22 mouse cellular contexts compared by ENCODE assay signal in the genomic region with DNA sequence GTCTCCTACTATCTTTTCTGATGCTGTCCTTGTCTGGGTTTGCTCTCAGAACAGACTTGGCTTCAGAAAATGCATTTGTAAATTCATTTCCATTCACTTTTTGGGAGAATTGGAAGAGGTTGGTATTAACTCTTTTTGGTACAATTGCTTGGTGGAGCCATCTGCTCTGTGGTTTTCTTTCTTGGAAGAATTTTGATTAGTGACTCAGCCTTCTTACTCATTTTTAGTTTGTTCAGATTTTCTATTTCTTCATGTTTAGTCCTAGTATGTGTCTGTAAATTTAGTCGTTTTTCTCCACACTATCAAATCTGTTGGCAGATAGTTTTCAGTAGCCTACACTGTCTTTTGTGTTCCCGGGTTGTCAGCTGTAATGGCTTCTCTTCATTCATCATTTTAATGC.
A peak's percentile ranks its signal among the peaks of the same experiment; 100 is the strongest.
DNase-seq lines count a peak whose midpoint lies in the region; TF ChIP-seq lines count a peak whose summit lies in the region.
"Had no signal": no experiment of that assay in that cellular context is flagged by ENCODE, and none has a peak within 500 bp of the region (broad histone marks: within the 10 kb centered on the region; RNA-seq: fewer than 3 reads in every experiment).

No protein-coding gene starts in this region.

- H3K4me3 ChIP-seq in embryonic facial prominence, embryonic 10.5 days = no peak overlapping the region
- no peak overlapping the region for H3K4me3 ChIP-seq in kidney, adult 2 months (ENCODE audit: insufficient read depth, low read depth, low read length)
- H3K4me3 ChIP-seq: embryonic facial prominence, embryonic 13.5 days; forebrain, embryonic 10.5 days; forebrain, embryonic 15.5 days; gastrocnemius, adult 2 months; heart, embryonic 12.5 days; hindbrain, embryonic 10.5 days; intestine, embryonic 15.5 days had no signal

- H3K27ac ChIP-seq in embryonic facial prominence, embryonic 10.5 days (replicated peaks) = no peak overlapping the region
- H3K27ac ChIP-seq in kidney, adult 2 months (ENCODE audit: insufficient read depth, low read depth, low read length) = no peak overlapping the region
- H3K27ac ChIP-seq: embryonic facial prominence, embryonic 13.5 days; forebrain, embryonic 10.5 days; forebrain, embryonic 15.5 days; gastrocnemius, adult 2 months; hindbrain, embryonic 10.5 days; hindbrain, embryonic 14.5 days; intestine, embryonic 15.5 days had no signal

- TF ChIP-seq POLR2A in kidney, adult 2 months (IDR thresholded peaks at IDR 0.05; ENCODE audit: low read depth, low read length) = no peak

- no peaks in the 10 kb centered on the region for H3K36me3 ChIP-seq in embryonic facial prominence, embryonic 10.5 days (replicated peaks)
- no peaks in the 10 kb centered on the region for H3K36me3 ChIP-seq in kidney, adult 2 months (ENCODE audit: control insufficient read depth, insufficient read depth, low read length)
- H3K36me3 ChIP-seq: embryonic facial prominence, embryonic 13.5 days; forebrain, embryonic 10.5 days; forebrain, embryonic 15.5 days; heart, embryonic 12.5 days; hindbrain, embryonic 10.5 days; intestine, embryonic 15.5 days had no signal

- 84% methylated on average over 2 of the region's 2 CpGs for WGBS in embryonic facial prominence, embryonic 10.5 days
- WGBS in kidney, adult 2 months = 80% methylated on average over 2 of the region's 2 CpGs

- no peaks in the 10 kb centered on the region for H3K4me1 ChIP-seq in embryonic facial prominence, embryonic 10.5 days
- H3K4me1 ChIP-seq in kidney, adult 2 months (ENCODE audit: control insufficient read depth, insufficient read depth, low read length) = no peaks in the 10 kb centered on the region
- H3K4me1 ChIP-seq: embryonic facial prominence, embryonic 13.5 days; forebrain, embryonic 15.5 days; heart, embryonic 12.5 days; hindbrain, embryonic 10.5 days; intestine, embryonic 15.5 days had no signal

- no peak for TF ChIP-seq CTCF in kidney, adult 2 months (conservative IDR thresholded peaks at IDR 0.05; ENCODE audit: insufficient read depth, insufficient read length, low read depth, low read length)

- peak; percentile 8 for DNase-seq in layer of hippocampus, adult 9-10 months (ENCODE audit: low spot score)
- no peak for DNase-seq in layer of hippocampus, postnatal 10 days (ENCODE audit: low spot score in 2 of 2)
- peak; percentile 37 for DNase-seq in Muller cell, postnatal 12 days (ENCODE audit: inconsistent ontology term)
- DNase-seq in fibroblast of lung, adult 2 months (ENCODE audit: low read depth) = peak; percentile 22
- no peak for DNase-seq in urinary bladder, postnatal 14 days (ENCODE audit: low spot score)
- no peak for DNase-seq in embryonic facial prominence, embryonic 10.5 days (ENCODE audit: low spot score)
- no peak for DNase-seq in kidney, adult 2 months
- DNase-seq: adrenal gland, adult 8-10 months; adrenal gland, postnatal 36 days; B cell, adult 2 months; cerebellum, adult 11-12 months; cerebellum, adult 9-10 months; cerebellum, postnatal 25 days; gastrocnemius, adult 2 months; gastrocnemius, postnatal 25 days had no signal

- H3K9me3 ChIP-seq in embryonic facial prominence, embryonic 10.5 days = no peaks in the 10 kb centered on the region
- H3K9me3 ChIP-seq: embryonic facial prominence, embryonic 13.5 days; forebrain, embryonic 10.5 days; forebrain, embryonic 15.5 days; heart, embryonic 12.5 days; hindbrain, embryonic 10.5 days; intestine, embryonic 15.5 days had no signal

- no peaks in the 10 kb centered on the region for H3K27me3 ChIP-seq in embryonic facial prominence, embryonic 10.5 days (replicated peaks; ENCODE audit: low read depth, poor library complexity, severe bottlenecking)
- no peaks in the 10 kb centered on the region for H3K27me3 ChIP-seq in kidney, adult 2 months (replicated peaks; ENCODE audit: control insufficient read depth, insufficient read depth, low read length)
- H3K27me3 ChIP-seq: embryonic facial prominence, embryonic 13.5 days; forebrain, embryonic 15.5 days; heart, embryonic 12.5 days; intestine, embryonic 15.5 days had no signal

Comparison
In these comparisons a context has a peak if more than half of its experiments do, and no peak if none do; other contexts are left out.
1. DNase-seq: peak in layer of hippocampus, adult 9-10 months (single experiment), Muller cell, postnatal 12 days (single experiment) and fibroblast of lung, adult 2 months (single experiment); none in layer of hippocampus, postnatal 10 days (0 of 2), urinary bladder, postnatal 14 days (single experiment), embryonic facial prominence, embryonic 10.5 days (single experiment) and kidney, adult 2 months (single experiment).